Mouse (Mus musculus): ENCODE results near the gene Izumo1. TPM values are rescaled to one million over a fixed set of nuclear protein-coding genes. Genes with fewer than 3 reads are reported as not detected.

Izumo1 gene
- polyA plus RNA-seq, 1 experiment from 2014 or later: 0.16 TPM

DNA sequence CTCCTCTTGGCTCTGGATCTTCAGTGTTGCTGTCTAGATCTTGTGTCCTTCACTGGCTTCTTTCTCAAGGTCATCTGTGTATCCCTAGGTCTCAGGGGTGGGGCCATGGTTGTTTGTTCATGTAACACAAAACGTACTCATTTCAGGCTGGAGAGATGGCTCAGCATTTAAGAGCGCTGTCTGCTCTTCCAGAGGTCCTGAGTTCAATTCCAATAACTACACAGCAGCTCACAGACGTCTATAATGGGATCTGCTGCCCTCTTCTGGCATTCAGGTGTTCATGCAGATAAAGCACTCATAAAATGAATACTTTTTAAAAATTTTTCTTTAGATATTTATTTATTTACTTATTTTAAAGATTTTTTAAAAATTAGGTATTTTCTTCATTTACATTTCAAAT lies 30.7 kb upstream of the Izumo1 start:
- WGBS: 63% methylated on average over 3 of the region's 3 CpGs
- ATAC-seq (ENCODE audit: low read depth): no peak
- Histone ChIP-seq H3K4me2 (ENCODE audit: low read depth, low read length) (no peak overlapping the region), H3K4me3 (ENCODE audit: low read length) (no peak overlapping the region), H3K9me3 (ENCODE audit: control insufficient read depth, low read length) (no peaks in the 10 kb centered on the region), H3K36me3 (ENCODE audit: control insufficient read depth, insufficient read depth, low read length) (peaks cover 3% of the 10 kb centered on the region), H3K27me3 (ENCODE audit: control insufficient read depth, insufficient read depth, low read depth, low read length) (no peaks in the 10 kb centered on the region), H3K27ac (ENCODE audit: low read length) (no peak overlapping the region), H3K9ac (ENCODE audit: low read length) (no peak overlapping the region), H3K4me1 (replicated peaks; ENCODE audit: control insufficient read depth, insufficient read depth, low read length) (peaks cover 4% of the 10 kb centered on the region)

DNA sequence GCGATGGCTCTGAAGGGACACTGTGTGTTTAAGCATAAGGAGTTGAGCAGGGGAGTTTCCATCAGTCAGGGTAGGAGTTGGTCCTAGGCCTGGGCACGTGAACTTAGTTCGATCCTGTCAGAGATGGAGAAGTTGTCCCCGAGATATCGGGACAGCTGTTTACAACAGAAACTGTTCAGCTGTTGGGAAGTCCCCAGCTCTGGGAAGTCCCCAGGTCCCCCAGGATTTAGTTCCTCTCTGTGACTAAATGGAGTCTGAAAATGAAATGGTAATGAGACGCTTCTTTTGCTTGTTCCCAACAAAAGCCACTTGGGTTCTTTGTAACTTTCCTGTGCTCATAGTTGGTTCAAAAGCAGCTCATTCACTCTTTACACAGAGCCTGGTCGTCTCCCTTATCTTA lies 29.7 kb upstream of the Izumo1 start:
- Histone ChIP-seq H3K27ac (ENCODE audit: low read length) (no peak overlapping the region), H3K27me3 (ENCODE audit: control insufficient read depth, insufficient read depth, low read depth, low read length) (no peaks in the 10 kb centered on the region), H3K4me1 (replicated peaks; ENCODE audit: control insufficient read depth, insufficient read depth, low read length) (peaks cover 4% of the 10 kb centered on the region), H3K4me3 (ENCODE audit: low read length) (no peak overlapping the region), H3K36me3 (ENCODE audit: control insufficient read depth, insufficient read depth, low read length) (no peaks in the 10 kb centered on the region), H3K9ac (ENCODE audit: low read length) (no peak overlapping the region), H3K9me3 (ENCODE audit: control insufficient read depth, low read length) (no peaks in the 10 kb centered on the region), H3K4me2 (ENCODE audit: low read depth, low read length) (no peak overlapping the region)
- 62% methylated on average over 7 of the region's 7 CpGs for WGBS
- no peak for ATAC-seq (ENCODE audit: low read depth)

DNA sequence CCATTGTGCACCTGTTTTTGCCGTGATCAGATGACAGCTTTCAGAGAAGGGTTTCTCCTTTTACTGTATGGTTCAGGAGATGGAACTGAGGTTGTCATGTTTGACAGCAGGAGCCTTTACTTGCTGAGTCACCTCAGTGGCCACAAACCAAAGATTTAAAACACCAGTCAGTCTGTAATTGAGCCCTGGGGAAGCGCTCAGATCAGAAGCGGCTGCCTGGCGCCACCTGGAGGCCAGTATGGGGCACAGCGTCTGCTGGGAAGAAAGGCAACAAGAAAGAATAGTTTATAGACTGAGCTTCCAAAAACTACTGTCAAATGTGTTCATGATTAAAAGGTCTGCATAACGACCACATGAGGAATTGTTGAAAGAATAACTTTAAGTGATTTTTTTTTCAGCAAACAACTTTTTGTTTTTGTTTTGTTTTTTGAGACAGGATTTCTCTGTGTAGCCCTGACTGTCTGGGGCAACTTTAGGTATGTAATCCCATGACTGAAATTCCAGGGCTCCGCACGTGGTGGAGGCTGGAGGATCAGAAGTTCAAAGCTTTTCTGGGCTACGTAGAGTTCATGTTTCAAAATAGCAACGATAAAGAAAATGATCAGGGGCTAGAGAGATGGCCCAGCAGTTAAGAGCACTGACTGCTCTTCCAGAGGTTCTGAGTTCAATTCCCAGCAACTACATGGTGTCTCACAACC lies 28.3 kb upstream of the Izumo1 start:
- ATAC-seq (ENCODE audit: low read depth): no peak
- Histone ChIP-seq H3K9me3 (ENCODE audit: control insufficient read depth, low read length) (no peaks in the 10 kb centered on the region), H3K27ac (ENCODE audit: low read length) (no peak overlapping the region), H3K27me3 (ENCODE audit: control insufficient read depth, insufficient read depth, low read depth, low read length) (no peaks in the 10 kb centered on the region), H3K4me2 (ENCODE audit: low read depth, low read length) (no peak overlapping the region), H3K9ac (ENCODE audit: low read length) (no peak overlapping the region), H3K4me1 (replicated peaks; ENCODE audit: control insufficient read depth, insufficient read depth, low read length) (peaks cover 4% of the 10 kb centered on the region), H3K4me3 (ENCODE audit: low read length) (no peak overlapping the region), H3K36me3 (ENCODE audit: control insufficient read depth, insufficient read depth, low read length) (no peaks in the 10 kb centered on the region)
- 19% methylated on average over 10 of the region's 10 CpGs for WGBS

DNA sequence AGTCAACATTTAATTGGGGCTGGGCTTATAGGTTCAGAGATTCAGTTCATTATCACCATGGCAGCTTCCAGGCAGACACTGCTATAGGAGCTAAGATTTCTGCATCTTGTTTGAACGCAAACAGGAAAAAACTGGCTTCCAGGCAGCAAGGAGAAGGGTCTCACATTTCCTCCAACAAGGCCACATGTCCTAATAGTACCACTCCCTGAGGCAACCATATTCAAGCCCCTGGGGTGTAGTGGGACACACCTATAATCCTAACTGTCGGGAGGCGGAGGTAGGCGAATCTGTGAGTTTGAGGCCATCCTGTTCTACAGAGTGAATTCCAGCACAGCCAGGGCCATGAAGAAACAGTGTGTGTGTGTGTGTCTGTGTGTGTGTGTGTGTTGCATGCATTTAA lies 26.4 kb upstream of the Izumo1 start:
- no peak overlapping the region for H3K9ac ChIP-seq (ENCODE audit: low read length)
- no peaks in the 10 kb centered on the region for H3K4me1 ChIP-seq (replicated peaks; ENCODE audit: control insufficient read depth, insufficient read depth, low read length)
- ATAC-seq (ENCODE audit: low read depth): no peak
- H3K27me3 ChIP-seq (ENCODE audit: control insufficient read depth, insufficient read depth, low read depth, low read length): no peaks in the 10 kb centered on the region
- 78% methylated on average over 4 of the region's 4 CpGs for WGBS
- no peak overlapping the region for H3K4me2 ChIP-seq (ENCODE audit: low read depth, low read length)
- H3K27ac ChIP-seq (ENCODE audit: low read length): no peak overlapping the region
- no peaks in the 10 kb centered on the region for H3K9me3 ChIP-seq (ENCODE audit: control insufficient read depth, low read length)
- H3K36me3 ChIP-seq (ENCODE audit: control insufficient read depth, insufficient read depth, low read length): no peaks in the 10 kb centered on the region
- H3K4me3 ChIP-seq (ENCODE audit: low read length): no peak overlapping the region

DNA sequence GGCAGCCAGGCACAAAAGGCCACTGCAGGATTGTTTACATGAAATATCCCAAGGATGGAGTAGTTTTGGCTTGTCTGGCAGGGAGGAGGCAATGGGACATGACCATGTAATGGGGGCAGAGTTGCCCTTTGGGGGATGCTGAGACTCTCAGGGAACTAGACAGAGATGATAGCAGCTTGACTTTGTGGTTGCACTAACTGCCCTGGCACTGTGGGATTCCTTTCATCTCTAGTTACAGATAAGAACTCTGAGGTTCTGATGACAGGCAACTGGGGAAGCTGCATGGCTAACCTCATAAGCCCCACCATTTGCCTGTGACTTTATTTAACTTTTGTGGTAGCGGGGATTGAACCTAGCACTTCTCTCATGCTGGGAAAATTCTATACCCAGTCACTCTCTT lies 25.5 kb upstream of the Izumo1 start:
- H3K36me3 ChIP-seq (ENCODE audit: control insufficient read depth, insufficient read depth, low read length): no peaks in the 10 kb centered on the region
- WGBS: 65% methylated on average over 1 of the region's 1 CpGs
- ATAC-seq (ENCODE audit: low read depth): no peak
- no peak overlapping the region for H3K4me3 ChIP-seq (ENCODE audit: low read length)
- H3K27ac ChIP-seq (ENCODE audit: low read length): no peak overlapping the region
- no peaks in the 10 kb centered on the region for H3K27me3 ChIP-seq (ENCODE audit: control insufficient read depth, insufficient read depth, low read depth, low read length)
- H3K9me3 ChIP-seq (ENCODE audit: control insufficient read depth, low read length): no peaks in the 10 kb centered on the region
- H3K4me1 ChIP-seq (replicated peaks; ENCODE audit: control insufficient read depth, insufficient read depth, low read length): no peaks in the 10 kb centered on the region
- no peak overlapping the region for H3K4me2 ChIP-seq (ENCODE audit: low read depth, low read length)
- H3K9ac ChIP-seq (ENCODE audit: low read length): no peak overlapping the region

DNA sequence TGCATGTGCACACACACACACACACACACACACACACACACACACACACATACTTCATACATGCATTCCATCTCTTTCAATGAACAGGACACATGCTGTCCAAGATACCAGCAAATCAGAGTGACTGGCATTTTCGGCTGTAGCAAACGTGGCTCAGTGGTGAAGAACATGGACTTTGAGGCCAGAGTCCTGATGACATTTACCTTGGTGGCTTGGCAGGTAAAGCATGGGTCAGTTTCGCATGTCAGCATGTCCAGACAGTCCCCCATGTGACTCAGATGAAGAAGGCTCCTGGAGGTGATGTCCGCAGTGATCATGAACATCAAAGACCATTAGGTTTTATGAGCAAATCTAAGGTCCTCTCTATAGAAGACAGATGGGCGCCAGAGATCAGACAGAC lies 24.6 kb upstream of the Izumo1 start:
- no peaks in the 10 kb centered on the region for H3K36me3 ChIP-seq (ENCODE audit: control insufficient read depth, insufficient read depth, low read length)
- no peaks in the 10 kb centered on the region for H3K27me3 ChIP-seq (ENCODE audit: control insufficient read depth, insufficient read depth, low read depth, low read length)
- ATAC-seq (ENCODE audit: low read depth): no peak
- H3K27ac ChIP-seq (ENCODE audit: low read length): no peak overlapping the region
- no peak overlapping the region for H3K4me2 ChIP-seq (ENCODE audit: low read depth, low read length)
- H3K9me3 ChIP-seq (ENCODE audit: control insufficient read depth, low read length): no peaks in the 10 kb centered on the region
- H3K4me3 ChIP-seq (ENCODE audit: low read length): no peak overlapping the region
- H3K9ac ChIP-seq (ENCODE audit: low read length): no peak overlapping the region
- WGBS: 82% methylated on average over 5 of the region's 5 CpGs
- no peaks in the 10 kb centered on the region for H3K4me1 ChIP-seq (replicated peaks; ENCODE audit: control insufficient read depth, insufficient read depth, low read length)

DNA sequence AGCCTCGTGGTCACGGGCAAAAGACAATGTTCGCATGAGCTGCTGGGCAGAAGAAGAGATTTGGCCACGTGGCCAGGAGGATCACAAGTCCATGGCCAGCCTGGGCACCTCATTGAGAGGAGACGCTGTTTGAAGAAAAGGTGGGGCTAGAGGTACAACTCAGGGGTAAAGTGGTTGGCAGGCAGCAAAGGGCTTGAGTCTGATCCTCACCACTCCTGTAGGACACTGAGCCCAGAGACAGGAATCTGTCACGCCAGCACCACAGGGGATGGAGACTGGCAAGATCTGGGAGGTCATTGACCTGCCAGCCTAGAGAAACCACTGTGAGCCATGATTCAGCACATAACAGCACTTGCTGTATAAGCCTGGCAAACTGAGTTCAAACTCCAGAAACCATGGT lies 24.1 kb upstream of the Izumo1 start:
- H3K36me3 ChIP-seq (ENCODE audit: control insufficient read depth, insufficient read depth, low read length): no peaks in the 10 kb centered on the region
- no peak for ATAC-seq (ENCODE audit: low read depth)
- no peaks in the 10 kb centered on the region for H3K27me3 ChIP-seq (ENCODE audit: control insufficient read depth, insufficient read depth, low read depth, low read length)
- WGBS: 79% methylated on average over 6 of the region's 6 CpGs
- no peaks in the 10 kb centered on the region for H3K9me3 ChIP-seq (ENCODE audit: control insufficient read depth, low read length)
- H3K4me2 ChIP-seq (ENCODE audit: low read depth, low read length): no peak overlapping the region
- H3K4me3 ChIP-seq (ENCODE audit: low read length): no peak overlapping the region
- H3K27ac ChIP-seq (ENCODE audit: low read length): no peak overlapping the region
- H3K4me1 ChIP-seq (replicated peaks; ENCODE audit: control insufficient read depth, insufficient read depth, low read length): no peaks in the 10 kb centered on the region
- no peak overlapping the region for H3K9ac ChIP-seq (ENCODE audit: low read length)

DNA sequence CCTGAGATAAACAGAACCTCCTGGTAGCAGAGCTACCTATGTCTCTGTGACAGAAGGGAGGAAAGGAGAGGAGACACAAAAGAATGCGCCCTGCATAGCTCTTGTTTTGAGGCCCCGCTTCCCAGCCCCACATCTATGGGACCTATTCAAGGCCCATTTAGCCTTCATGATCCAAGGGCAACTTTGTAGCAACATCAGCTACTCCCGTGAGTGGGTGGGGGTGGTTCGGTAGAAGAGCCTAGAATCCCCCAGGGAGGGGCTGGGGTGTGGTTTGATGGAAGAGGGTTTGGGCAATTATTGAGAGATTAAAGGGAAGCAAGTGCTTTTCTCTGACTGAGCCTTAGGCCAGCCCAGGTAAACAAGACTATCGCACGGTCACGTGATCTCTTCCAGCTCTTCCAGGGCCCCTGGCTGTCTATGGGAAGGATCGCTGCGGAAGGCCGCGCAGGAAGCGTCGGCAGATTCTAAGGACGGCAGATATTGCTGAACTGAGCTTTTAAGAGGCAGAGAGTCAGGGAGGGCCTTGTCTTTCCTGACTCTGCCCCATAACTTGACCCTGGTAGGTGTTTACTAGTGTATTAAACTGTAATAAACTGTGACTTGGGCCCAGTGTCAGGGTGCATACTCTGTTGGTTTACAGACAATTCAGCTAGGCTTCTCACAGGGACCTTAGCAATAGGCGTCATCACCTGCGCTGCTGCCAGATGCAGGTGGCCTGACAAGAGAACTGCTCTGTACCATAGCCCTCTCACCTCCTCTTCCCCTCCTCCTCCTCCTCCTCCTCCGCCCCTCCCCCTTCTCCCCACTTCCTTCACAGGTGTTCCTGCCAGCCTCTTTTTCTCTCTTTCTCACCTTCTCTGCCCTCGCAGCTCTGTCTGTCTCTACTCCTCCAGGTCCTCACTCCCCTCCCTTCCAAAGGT lies 22.4 kb upstream of the Izumo1 start:
- Histone ChIP-seq H3K9ac (ENCODE audit: low read length) (no peak overlapping the region), H3K4me2 (ENCODE audit: low read depth, low read length) (no peak overlapping the region), H3K27me3 (ENCODE audit: control insufficient read depth, insufficient read depth, low read depth, low read length) (no peaks in the 10 kb centered on the region), H3K4me3 (ENCODE audit: low read length) (no peak overlapping the region), H3K27ac (ENCODE audit: low read length) (no peak overlapping the region), H3K4me1 (replicated peaks; ENCODE audit: control insufficient read depth, insufficient read depth, low read length) (no peaks in the 10 kb centered on the region), H3K9me3 (ENCODE audit: control insufficient read depth, low read length) (no peaks in the 10 kb centered on the region), H3K36me3 (ENCODE audit: control insufficient read depth, insufficient read depth, low read length) (no peaks in the 10 kb centered on the region)
- ATAC-seq (ENCODE audit: low read depth): no peak
- 32% methylated on average over 18 of the region's 18 CpGs for WGBS

DNA sequence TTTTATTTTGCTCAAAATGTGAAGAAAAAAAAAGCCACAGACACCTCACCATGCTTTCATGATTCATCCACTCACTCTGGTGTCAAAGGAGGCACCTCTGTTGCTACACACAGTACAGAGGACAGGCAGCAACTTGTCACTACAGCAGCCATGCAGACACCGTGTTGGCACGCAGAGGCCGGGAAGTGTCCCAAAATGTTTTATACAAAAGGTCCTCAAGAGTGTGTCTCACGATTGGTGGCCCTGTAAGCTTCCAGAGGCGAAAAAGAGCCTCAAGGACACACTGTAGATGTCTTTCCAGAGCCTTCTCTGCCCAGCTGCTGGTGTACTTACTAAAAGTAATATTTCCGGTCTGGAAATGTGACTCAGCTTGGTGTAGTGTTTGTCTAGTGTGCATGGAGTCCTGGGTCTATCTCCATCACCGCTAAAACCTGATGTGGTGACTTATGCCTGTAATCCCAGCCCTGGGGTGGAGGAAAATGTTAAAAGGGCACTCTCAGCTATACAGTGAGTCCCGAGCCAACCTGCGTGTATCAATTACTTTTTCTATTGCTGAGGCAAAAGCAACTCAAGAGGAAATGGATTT lies 15.8 kb upstream of the Izumo1 start:
- Histone ChIP-seq H3K9ac (ENCODE audit: low read length) (no peak overlapping the region), H3K4me1 (replicated peaks; ENCODE audit: control insufficient read depth, insufficient read depth, low read length) (no peaks in the 10 kb centered on the region; the same call in none of the 2 replicates), H3K4me3 (ENCODE audit: low read length) (no peak overlapping the region), H3K27ac (ENCODE audit: low read length) (no peak overlapping the region), H3K36me3 (ENCODE audit: control insufficient read depth, insufficient read depth, low read length) (no peaks in the 10 kb centered on the region), H3K9me3 (ENCODE audit: control insufficient read depth, low read length) (no peaks in the 10 kb centered on the region), H3K4me2 (ENCODE audit: low read depth, low read length) (no peak overlapping the region), H3K27me3 (ENCODE audit: control insufficient read depth, insufficient read depth, low read depth, low read length) (no peaks in the 10 kb centered on the region)
- WGBS: 52% methylated on average over 9 of the region's 9 CpGs
- ATAC-seq (ENCODE audit: low read depth): no peak
